Mouse (Mus musculus): Measurements from ENCODE around the gene Csk.

DNA sequence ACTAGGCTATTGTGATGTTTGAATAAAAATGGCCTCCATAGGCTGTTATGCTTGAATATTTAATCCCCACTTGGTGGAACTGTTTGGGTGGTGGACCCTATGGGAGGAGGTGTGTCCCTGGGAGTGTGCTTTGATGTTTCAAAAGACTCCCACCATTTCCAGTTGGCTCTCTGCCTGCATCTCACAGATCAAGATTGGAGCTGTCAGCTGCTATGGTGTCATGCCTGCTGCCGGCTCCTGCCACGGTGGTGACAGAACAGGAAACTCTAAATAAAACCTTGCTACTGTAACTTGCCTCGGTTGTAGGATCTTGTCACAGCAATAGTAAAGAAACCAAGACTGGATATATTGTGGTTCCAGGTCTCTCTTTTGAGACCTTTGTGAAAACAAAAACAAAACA lies 8.1 kb upstream of the Csk start:
- no peak for TF ChIP-seq CTCF (conservative IDR thresholded peaks at IDR 0.05; ENCODE audit: insufficient read depth, insufficient read length, low read depth, low read length)
- TF ChIP-seq POLR2A (IDR thresholded peaks at IDR 0.05; ENCODE audit: low read depth, low read length), result no peak

Data from kidney, adult 2 months (tissue).